Mouse (Mus musculus) activated CD4-positive, CD25-positive, alpha-beta regulatory T cell, adult 4 months (primary cell): ENCODE results near the gene Pcgf6. TPM values are rescaled to one million over a fixed set of nuclear protein-coding genes. Genes with fewer than 3 reads are reported as not detected.
A peak's percentile ranks its signal among the peaks of the same experiment; 100 is the strongest.

Experiments used
- ATAC-seq: one replicate; pipeline ENCODE4 v1.8.0; 2017
- polyA plus RNA-seq, 2 experiments: library from polyadenylated mRNA; unstranded; fragments of 100-300 nt; shearing (Covaris generic); gene quantifications; one replicate each; pipeline ENCODE4 v1.2.1; 2017

Pcgf6 gene
- polyA plus RNA-seq, result 1 to 10 TPM; 6.5 to 8.6 TPM

DNA sequence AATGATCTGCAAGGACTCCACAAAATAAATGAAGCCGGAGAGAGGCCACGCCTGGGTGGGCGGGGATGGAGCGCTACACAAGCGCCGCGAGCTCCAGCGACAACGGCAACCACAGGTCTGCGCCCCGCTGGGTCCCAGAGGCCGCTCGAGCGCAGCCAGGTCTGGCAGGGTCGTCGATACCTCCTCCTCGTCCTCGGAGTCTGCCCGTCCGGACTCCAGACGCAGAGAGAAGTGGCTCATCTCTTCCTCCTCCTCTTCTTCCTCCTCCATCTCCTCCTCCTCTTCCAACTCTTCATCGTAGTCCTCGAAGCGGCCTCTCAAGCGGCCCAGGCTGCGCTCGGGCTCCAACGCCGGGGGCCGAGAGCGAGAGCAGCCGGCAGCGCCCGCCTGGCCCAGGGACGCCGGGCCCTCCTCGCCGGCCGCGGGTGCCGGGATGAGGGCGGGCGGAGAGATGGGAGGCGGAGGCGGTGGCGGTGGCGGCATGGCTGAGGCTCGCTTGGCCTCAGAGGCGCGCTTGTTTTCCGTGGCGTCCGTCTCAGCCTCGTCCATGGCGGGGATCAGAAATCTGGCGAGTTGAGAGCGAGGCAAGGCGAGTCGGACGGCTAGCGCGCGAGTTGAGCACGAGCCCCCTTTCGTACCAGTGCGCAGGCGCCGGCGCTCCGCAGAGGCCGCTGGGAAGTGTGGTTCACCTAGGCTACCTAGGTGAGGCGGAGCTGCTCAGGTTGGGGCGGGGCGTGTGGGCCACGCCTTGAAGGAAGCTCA is at the start of gene Pcgf6:
Gene Pcgf6, minus strand, starts transcription at position 636 of the 762 bp plus-strand sequence.
- ATAC-seq, result peak; percentile 96

GRCm38 (mm10) chr19:47090550-47091156 is 39.9 kb upstream of the Pcgf6 start, which contains the start of the genes Usmg5 and Pdcd11:
Gene Usmg5 (minus strand): TSS chr19:47090647.
Gene Pdcd11 (plus strand): TSS chr19:47090768.
- peak; percentile 98 for ATAC-seq

DNA sequence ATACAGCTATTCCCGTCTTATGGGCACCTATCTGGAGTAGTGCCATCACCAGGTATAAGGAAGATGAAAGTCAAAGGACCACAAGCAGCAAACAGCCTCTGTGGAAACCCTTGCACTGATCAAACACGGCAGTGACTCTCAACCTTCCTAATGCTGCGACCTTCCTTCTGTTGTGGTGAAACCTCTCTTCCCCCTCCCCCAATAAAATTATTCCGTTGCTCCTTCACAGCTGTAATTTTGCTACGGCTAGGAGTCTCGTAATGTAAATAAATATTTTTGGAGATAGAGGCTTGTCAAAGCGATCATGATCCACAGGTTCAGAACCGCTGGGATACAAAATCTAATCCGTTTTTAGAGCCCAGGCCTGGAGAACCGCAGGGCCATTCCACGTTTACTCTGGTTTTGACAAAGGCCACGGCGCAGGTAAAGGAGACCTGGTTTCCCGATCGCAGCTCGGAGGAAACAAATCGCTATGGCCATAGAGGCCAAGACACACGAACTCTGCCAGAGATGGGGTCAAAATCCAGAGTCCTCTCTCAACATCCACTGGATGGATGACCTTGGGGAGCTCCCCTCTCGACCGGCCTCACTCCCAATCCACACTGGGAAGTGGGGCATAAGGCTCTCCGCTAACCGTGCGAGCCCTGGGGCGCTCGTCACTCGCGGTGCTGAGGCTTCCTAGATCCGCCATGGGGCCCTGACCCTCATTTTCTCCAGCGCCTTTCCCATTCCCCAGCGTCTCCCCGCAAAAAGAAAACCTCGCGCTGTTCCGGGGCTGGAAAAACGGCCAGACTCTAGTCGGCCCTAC is 39.2 kb upstream of the Pcgf6 start:
- peak; percentile 20 for ATAC-seq

- no peak for ATAC-seq
These were observed 37.5 kb upstream of the Pcgf6 start for GRCm38 (mm10) chr19:47088226-47088625.

DNA sequence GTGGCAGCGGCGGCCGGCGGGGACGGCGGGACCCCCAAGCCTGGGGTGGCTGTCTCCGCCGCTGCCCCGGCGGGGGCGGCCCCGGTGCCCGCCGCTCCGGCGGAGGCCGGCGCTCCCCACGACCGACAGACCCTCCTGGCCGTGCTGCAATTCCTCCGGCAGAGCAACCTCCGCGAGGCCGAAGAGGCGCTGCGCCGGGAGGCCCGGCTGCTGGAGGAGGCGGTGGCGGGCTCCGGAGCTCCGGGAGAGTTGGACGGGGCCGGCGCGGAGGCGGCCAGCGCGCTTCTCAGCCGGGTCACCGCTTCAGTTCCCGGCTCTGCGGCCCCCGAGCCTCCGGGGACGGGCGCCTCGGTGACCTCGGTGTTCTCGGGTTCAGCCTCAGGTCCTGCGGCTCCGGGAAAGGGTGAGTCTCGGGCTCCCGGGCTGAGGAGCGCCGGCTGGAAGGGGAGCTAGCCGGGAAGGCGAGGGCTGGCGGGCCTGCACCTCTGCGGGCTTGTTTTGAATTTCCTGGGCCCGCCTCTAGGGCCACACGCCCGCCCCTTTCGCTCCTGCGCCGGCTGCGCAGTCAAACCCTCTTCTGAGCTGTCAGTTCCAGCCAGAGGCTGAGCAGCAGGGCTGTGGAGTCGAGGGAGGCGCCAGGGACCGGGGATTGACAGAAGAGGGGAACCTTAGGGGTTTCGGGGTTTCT is 17.4 kb upstream of the Pcgf6 start:
- peak; percentile 89 for ATAC-seq

DNA sequence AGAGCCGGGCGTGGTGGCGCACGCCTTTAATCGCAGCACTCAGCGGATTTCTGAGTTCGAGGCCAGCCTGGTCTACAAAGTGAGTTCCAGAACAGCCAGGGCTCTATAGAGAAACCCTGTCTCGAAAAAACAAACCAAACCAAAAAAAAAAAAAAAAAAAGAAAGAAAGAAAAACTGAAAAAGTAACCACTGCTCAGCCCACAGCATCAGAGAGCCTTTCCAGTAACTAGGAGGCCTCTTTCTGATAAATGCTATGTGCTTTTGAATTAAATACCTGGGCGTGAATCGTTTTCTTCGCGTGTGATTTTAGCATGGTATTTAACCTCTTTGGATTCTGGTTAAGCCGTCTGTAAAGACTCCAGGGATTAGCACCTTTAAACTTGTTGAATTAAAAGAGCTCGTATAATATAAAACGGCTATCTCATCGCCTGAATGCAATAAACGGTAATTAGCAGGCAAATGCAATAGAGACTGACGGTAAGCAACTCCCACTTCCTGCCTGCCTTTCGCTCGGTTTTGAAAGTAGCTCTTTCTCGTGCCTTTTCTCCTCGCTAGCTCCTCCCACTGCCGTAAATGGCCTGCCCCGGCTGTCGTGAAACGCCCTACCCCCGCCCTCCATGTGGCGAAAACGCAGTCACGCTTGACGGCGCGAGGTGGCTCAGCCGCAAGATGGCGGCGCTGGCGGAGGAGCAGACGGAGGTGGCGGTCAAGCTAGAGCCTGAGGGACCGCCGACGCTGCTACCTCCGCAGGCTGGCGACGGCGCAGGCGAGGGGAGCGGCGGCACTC is 16.6 kb upstream of the Pcgf6 start, which contains the start of gene Taf5:
Gene Taf5, plus strand, starts transcription at position 651 of the 787 bp plus-strand sequence.
- peak; percentile 70 for ATAC-seq

DNA sequence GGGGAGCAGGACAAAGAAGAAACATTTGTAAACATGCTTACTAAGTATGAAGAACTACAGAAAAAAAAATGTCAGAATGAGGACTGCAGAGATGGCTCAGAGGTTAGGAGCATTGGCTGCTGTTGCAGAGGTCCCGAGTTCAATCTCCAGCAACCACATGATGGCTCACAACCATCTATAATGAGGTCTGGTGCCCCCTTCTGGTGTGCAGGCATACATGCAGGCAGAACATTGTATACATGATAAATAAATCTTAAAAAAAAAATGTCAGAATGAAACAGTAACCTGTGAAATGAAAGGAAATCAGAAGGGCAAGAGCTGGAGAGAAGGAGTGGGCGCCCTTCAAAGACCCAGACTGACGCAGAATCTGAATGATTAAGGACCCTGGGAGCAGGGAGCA is 15.2 kb upstream of the Pcgf6 start:
- ATAC-seq, result no peak

GRCm38 (mm10) chr19:47057684-47058083 is 7.0 kb upstream of the Pcgf6 start:
- ATAC-seq, result no peak

GRCm38 (mm10) chr19:47053471-47053870 is 2.8 kb upstream of the Pcgf6 start:
- ATAC-seq, result no peak

DNA sequence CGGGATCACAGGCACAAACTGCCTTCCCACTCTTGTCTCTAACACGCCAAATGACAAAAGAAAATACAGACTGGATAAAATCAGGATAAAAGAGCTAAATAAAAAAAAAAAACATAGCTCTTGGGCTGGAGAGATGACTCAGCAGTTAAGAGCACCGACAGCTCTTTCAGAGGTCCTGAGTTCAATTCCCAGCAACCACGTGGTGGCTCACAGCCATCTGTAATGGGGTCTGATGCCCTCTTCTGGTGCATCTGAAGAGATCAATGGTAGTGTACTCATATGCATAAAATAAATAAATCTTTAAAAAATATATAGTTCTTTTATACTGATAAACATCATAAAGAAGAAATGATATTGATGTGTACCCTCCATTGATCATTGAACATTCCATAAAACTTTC is 2.2 kb upstream of the Pcgf6 start:
- ATAC-seq, result no peak

DNA sequence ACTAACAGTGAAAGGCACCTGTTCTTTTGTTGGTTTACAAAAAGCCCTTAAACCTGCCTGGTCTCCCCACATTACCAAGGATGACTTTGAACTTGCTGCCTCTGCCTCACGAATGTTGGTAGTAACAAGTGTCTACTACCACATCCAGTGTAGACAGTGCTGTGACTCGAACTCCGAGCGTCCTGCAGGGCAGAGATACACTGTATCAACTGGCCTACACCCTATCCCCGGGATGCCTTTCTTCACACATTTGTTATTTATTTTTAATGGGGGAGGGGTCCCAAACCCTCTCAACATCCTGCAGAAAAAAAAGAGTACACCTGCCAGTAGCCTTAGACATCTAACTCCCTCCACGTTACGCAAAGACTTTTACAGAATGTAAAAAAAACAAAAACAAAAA is 866 bp downstream of the Pcgf6 start:
- no peak for ATAC-seq

DNA sequence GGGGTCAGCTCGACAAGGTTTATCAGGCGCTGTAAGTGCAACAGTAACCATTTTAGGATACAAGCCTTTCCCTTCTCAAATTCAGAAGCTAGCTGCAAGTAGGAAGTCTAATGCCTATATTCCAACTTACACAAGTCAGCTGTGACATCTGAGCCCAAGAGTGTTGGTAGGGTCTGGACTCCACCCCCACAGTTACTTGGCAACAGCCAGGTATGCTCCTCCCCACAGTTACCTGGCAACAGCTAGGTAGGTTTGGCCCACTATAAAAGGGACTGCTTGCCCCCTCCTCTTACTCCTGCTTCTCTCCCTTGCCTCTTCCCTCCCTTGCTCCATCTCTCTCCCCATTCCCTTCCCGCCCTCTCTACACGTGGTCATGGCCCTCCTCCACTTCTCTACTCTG is 1.6 kb downstream of the Pcgf6 start:
- no peak for ATAC-seq

GRCm38 (mm10) chr19:47047236-47047833 is 3.4 kb downstream of the Pcgf6 start:
- no peak for ATAC-seq

GRCm38 (mm10) chr19:47046343-47046742 is 4.4 kb downstream of the Pcgf6 start:
- no peak for ATAC-seq

DNA sequence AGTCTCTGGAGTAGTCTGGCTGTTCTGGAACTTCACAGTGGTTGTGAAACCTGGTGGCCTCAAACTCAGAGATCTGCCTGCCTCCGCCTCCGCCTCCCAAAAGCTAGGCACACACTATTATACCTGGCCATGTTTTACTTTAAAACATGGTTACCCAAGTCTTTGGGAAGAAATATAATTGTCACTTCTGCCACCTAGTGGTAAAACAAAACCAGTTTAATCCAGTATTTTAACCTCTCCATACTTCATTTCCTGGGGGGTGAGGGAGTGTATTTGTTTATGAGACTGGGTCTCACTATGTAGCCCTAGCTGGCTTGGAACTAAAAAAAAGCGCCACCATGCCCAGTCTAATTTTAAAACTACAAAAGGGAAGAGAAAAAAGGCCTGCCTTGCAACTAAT is 7.1 kb downstream of the Pcgf6 start:
- no peak for ATAC-seq

GRCm38 (mm10) chr19:47040720-47041473 is 9.8 kb downstream of the Pcgf6 start:
- no peak for ATAC-seq

- no peak for ATAC-seq
These were observed 14.1 kb downstream of the Pcgf6 start for GRCm38 (mm10) chr19:47036596-47036995.

DNA sequence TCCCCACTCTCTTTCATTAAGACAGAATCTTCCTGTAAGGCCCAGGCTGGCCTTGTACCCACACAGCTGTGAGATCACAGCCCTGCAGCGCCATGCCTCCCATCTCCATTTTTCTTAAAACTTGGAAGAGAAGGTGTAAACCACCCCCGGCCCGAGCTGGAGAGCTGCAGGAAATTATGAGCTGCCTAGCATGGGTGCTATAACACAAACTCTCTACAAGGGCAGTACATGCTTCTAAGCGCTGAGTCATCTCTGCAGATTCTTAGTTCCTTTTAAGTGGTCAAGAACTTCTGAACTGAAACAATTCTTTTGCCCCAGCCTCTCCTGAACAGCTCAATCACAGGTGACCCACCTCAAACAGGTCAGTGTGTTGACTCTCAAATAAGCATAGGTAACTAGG is 15.8 kb downstream of the Pcgf6 start:
- no peak for ATAC-seq

GRCm38 (mm10) chr19:47031770-47032169 is 18.9 kb downstream of the Pcgf6 start:
- no peak for ATAC-seq

DNA sequence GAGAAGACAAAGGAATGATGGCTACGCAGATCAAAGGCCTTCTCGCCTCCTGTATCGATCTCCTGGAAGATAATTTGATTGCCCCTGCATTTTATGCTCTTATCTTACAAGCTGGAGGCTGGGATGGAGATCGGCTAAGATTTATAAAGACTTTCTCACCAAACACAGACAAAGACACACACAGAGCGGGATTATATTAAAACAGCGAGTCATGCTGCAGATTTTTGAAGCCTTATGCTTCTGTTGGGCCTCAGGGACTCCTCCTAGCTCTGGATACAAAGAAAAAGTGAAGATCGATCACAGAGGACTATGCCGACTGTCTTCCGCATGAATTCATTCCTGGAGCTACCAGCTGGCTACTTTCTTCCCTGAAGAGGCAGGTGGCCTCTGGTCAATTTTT is 20.9 kb downstream of the Pcgf6 start:
- no peak for ATAC-seq

- no peak for ATAC-seq
These were observed 24.2 kb downstream of the Pcgf6 start for GRCm38 (mm10) chr19:47026513-47026912.
